Mouse (Mus musculus) G1E-ER4 (cell line): Measurements from ENCODE around the gene Shbg. TPM values are rescaled to one million over a fixed set of nuclear protein-coding genes. Genes with fewer than 3 reads are reported as not detected.

Experiments used
- GATA1 ChIP-seq: IDR thresholded peaks from one replicate; pipeline ENCODE4 v1.8.0; 2012; ENCODE audit warnings: low read length, inconsistent platforms
- polyA plus RNA-seq: library from polyadenylated mRNA; stranded (reverse); fragments of >175 nt; gene quantifications from 2 replicates; pipeline ENCODE4 v1.2.3, GENCODE M21; 2012

Gene Shbg
- polyA plus RNA-seq: not detected in 2 replicates

DNA sequence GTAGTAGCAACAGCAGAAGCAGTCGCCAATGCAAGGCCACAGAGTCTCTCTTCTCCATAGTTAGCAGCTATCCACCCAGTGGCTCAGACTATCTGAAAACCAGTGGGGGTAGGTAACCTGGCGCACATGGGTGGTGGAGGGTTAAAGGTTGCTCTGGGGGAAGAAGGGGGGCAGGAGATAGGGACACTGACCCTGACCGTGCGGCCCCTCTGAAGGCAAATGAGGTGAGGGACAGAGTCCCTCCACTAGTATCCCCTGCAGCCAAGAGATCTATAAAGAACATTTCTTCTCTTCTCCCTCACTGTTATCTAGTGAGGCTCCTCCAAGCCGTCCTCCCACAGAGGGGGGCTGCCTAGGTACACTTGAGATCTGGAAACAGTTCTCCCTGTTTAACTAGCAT is at the start of gene Shbg:
Shbg (minus strand) TSS at position 101 of the 400 bp plus-strand sequence.
- TF ChIP-seq GATA1: no peak

DNA sequence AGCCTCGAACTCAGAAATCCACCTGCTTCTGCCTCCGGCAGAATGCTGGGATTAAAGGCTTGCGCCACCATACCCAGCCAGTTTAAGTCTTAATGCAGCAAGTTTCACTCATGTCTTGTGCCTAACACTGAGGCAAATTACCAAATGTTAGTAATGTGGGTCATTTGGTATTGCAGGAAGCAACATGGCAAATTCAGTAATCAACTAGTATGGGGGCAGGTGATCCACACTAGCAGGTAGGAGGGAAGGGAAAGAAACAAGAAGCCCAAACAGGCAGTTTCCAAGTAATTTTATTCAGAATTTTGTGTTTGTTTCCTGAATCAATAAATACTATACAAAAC is 48.9 kb upstream of the Shbg start:
- TF ChIP-seq GATA1: no peak

DNA sequence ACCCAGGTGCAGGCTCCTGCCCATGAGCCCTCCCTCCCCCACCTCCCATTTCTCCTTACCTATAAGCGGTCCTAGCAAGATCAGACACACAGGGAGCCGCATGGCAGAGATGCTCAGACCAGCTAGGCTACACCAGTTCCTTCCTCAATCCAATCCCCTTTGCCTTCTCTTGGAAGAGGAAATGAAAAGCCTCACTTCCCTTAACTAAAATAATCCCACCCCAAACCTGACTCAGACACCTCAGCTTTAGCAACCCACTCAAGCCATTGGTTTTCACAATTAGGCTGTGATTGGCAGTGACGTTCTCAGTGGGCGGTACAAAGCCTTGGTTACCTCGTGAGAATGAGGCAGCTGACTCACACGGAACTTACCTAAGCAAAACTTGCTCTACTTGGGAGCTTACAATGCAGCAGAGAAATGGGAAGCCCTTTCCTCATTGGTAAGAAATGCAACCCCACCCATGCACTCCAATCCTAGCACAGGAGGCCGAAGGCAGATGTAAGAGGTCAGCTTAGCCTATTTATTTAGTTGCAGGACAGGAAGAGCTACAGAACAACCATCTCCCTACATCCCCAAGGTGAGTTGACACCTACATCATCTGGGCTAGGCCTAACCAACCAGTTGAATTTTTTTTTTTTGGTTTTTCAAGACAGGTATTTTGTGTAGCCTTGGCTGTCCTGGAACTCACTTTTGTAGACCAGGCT is 48.4 kb upstream of the Shbg start, which contains the start of gene Cd68:
Cd68 (minus strand) TSS at position 193 of the 704 bp plus-strand sequence.
- TF ChIP-seq GATA1: no peak

DNA sequence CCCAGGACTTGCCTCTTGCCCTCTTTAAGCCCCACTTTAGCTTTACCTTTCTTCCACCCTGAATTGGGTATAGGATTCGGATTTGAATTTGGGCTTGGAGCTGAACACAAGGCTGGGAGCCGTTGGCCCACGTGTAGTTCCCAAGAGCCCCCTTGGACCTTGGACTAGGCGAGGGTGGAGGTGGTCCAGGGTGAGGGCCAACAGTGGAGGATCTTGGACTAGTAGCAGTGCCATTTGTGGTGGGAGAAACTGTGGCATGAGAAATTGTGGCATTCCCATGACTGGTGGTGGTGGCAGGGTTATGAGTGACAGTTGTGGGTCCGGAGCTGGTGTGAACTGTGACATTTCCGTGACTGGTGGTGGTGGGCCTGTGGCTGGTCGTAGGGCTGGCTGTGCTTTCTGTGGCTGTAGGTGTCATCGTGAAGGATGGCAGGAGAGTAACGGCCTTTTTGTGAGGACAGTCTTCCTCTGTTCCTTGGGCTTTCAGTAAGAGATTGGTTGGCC is 47.8 kb upstream of the Shbg start:
- TF ChIP-seq GATA1: no peak

DNA sequence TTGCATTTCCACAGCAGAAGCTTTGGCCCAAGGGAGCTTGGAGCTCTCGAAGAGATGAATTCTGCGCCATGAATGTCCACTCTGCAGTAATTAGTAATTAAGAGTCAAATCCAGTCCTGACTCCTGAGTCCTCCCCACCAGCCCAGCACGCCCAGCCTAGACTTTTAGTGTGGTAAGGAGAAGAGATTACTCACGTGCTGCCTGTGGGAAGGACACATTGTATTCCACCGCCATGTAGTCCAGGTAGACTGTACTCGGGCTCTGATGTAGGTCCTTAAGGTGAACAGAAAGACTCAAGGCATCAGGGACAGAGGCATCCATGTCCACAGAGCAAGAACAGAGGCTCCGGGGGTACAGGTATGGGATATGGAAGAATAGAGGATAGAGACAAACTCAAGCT is 47.1 kb upstream of the Shbg start:
- TF ChIP-seq GATA1: no peak

DNA sequence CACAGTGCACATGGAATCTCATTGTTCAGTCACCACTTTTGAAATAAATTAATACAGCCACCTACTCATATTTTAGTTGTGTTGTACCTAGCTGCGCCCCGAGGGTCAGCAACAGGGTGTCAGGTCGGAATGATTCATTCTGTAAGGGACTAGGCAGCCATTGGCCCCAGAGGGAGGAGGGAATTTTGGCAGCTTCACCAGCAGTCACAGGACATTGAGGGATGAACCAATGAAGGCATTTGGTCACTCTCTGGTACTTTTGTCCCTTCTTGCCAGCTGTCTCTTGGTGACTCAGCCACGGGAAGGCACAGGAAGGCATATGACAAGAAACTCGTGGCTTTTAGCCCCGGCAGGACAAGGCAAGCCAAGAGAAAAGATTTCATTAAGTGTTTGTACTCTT is 46.1 kb upstream of the Shbg start:
- TF ChIP-seq GATA1: no peak

DNA sequence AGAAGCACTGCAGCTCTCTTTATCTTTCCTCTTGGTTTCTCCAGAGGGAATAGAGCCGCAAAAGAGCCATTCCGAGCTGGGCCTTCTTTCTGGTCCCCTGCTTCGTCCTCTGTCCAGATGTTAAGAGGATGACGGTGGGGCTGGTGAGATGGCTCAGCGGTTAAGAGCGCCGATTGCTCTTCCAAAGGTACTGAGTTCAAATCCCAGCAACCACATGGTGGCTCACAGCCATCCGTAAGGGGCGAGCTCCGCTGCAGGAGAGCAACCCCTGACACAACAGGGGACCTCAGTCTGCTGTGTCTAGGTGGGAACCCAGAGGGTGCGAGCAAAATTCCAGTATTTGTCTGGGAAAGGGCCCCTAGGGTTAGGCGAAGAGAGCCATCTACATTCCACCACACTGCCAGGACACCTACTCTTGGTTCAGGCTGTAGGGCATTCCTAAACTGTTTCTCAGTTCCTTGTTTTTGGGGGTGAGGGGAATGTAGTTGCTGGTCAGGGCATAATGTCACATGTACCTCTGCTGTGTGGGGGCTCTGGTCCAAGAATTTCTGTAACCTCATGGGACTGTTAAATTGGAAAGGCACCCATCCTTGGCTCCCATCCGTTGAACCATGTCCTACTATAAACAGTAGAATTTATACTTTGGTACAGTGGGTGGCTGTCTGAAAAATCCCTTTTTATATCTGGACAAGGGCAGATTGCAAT is 45.4 kb upstream of the Shbg start:
- TF ChIP-seq GATA1: no peak

DNA sequence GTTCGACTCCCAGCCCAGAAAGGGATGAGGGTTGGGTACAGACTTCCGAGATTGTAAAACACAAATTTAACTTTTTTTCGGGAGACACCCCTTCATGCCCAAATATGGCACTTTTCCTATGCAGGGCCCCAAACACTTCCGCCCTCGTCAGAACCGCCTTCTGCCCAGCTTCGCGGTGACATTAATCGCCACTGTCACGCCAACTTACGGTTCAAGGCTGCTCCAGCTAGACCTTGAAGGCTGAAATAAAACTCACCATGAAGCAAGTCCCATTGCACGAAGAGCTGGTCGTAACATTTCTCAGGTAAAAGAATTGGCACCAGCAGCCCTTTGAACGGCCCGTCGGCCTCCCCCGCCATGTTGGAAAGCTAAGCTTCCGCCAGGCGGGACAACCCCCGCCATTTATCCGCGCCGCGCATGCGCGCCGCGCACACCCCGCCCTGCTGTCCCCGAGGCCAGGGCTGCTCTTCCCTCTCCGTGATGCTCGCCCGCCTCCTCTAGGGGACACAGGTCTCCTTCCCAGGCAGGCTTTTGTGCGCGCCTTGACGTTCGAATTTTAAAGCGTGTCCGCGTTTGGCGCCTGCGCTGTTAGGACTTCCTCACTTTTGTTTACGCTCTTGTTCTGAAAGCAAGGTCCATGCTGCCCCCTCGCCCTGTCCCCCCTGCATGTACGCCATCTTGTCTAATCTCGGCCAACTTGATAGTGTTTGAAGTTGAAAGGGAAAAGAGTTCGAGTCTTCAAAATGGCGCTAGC is 44.7 kb upstream of the Shbg start, which contains the start of gene Mpdu1:
Mpdu1 (minus strand) TSS at position 430 of the 754 bp plus-strand sequence.
- no peak for TF ChIP-seq GATA1

DNA sequence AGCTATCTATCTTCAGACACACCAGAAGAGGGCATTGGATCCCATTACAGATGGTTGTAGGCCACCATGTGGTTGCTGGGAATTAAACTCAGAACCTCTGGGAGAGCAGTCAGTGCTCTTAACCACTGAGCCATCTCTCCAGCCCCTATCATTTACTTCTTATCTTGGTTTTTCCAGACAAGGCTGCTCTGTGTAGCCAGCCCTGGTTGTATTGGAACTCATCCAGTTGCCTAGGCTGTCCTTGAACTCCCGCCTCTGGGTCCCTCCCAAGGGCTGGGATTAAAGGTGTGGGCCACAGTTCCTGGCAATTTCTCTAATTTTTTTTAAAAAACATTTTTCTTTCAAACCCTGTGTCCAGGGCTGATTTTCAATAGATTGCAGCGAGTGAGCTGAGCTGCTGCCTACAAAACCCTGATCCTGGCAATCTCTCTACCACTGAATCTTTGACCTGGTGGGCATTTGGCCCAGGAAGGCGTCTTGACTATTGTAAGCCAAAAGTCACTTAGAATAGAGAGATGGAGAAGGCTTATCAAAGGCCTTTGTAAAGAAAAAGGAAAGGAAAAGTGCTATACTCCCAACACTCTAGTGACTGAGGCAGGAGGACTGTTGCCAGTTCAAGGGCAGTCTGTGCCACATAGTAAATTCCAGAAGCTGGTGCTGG is 43.6 kb upstream of the Shbg start:
- TF ChIP-seq GATA1: no peak

DNA sequence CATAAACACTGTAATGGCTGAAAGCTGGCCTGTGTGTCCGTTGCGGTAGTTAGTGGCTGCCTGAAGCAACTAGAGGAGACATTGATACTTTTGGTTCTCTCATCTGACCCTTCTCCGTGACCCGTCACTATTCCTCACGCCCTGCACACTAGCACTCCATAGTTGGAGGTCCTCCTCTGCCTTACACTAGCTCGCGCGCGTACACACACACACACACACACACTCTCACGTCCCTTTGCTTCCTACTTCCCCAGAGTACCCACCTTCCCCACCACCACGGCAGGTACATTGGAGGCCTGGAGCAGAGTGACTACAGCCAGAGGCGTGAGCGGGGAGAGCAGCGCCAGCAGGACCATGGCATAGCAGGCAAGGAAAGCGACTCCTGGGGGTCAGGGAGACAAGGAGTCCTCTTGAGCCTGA is 39.8 kb upstream of the Shbg start:
- no peak for TF ChIP-seq GATA1

DNA sequence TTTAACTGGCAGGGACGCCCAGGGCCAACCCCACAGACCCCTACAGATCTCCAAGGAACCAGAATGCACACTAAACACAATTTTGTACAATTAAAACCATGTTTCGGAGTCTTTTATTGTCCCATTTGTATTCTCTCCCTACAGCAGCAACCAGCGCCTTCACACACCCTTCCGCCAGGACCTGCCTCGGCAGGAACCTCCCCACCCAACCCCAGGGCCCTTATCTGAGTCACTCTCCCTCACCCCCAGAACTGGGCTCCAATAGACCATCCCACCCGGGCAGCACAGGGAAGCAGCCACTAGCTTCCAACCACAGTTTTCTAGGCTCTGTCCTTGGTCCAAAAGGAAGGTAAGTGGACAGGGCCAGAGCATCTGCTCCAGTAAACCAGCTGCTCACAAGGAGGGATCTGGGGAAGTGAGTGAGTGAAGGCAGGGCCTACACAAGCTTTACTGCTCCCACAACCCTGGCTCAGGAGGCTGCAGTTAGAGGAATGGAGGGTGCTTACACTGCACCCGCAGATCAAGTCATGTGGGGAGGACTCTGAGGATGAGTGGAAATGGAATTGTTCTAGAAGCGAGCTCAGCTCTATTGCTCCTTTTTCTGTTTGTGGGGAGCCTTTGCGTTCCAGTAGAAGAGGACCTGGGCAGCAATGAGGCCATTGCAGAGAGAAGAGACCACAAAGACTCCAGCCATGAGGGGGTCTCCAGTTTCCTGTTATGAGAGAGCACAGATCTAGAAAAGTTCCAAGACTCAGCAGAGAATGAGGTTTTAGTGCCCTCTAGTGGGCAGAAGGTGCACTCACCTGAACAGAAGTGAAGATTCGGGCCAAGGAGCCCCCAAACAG is 39.1 kb upstream of the Shbg start:
- no peak for TF ChIP-seq GATA1

DNA sequence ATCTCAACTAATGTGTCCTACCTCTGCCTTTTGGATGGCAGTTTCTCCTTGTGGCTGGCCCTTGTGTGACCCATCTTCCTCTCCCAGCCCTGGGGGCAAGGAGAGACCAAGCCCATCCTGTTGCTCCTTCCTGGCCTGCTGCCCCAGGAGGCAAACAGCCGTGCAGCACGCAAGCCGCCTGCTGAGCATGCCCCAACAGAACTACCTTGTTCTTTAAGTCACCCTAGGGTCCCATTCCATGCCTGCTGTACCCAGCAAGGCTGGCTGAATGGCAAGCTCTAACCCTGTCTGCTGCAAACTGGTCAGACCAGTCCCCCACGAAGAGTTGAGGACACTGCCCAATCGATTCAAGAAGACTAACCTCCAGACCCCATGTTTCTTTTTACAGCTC is 38.4 kb upstream of the Shbg start:
- no peak for TF ChIP-seq GATA1

DNA sequence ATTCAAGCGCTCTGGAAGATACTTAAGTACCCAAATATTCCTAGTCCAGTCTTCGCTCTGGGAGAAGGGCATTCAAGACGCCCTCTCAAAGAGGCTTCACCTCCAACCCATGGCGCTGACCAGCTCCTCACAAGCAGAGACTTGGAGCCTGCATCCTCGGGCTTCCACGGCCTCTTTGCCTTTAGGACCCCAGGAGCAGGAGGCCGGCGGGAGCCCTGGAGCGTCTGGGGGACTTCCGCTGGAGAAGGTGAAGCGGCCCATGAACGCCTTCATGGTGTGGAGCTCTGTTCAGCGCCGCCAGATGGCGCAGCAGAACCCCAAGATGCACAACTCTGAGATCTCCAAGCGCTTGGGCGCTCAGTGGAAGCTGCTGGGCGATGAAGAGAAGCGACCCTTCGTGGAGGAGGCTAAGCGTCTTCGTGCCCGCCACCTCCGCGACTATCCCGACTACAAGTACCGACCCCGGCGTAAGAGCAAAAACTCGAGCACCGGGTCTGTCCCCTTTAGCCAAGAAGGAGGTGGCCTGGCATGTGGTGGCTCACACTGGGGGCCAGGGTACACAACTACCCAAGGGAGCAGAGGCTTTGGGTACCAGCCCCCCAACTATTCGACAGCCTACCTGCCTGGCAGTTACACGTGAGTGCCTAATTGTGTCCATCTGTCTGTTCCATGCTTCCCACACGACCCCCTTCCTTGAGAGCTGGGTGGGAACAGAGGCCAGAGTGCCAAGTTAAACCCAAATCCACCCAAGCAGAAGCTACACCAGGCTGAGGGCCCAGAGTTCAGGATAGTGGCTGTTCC is 37.8 kb upstream of the Shbg start, which contains the start of gene Sox15:
Sox15 (plus strand) TSS at position 51 of the 801 bp plus-strand sequence.
- TF ChIP-seq GATA1: no peak

DNA sequence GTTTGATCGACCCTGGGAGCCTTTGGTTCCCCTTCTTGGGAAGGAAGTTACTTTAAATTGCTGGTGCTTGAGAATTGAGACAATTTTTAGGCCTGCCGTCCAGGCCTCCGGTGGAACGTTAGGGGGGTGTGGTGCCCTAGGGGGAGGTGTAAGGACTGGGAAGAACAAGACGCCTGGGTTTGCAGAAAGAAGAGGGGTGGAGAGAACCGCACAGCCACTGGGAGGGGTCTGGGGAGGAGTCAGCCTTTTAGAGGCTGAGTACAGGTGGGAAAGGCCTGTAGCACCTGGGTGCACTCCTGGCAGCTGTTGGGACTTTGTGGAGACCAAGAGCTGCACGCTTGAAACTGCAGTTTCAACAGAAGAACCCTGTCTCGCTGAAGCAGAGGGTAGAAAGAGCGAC is 37.1 kb upstream of the Shbg start:
- TF ChIP-seq GATA1: no peak
